Mouse (Mus musculus): ENCODE measurements around the gene Aip. TPM values are rescaled to one million over a fixed set of nuclear protein-coding genes. Genes with fewer than 3 reads are reported as not detected.

Aip gene
- polyA plus RNA-seq, 1 experiment from 2014 or later, result 73.9 TPM

DNA sequence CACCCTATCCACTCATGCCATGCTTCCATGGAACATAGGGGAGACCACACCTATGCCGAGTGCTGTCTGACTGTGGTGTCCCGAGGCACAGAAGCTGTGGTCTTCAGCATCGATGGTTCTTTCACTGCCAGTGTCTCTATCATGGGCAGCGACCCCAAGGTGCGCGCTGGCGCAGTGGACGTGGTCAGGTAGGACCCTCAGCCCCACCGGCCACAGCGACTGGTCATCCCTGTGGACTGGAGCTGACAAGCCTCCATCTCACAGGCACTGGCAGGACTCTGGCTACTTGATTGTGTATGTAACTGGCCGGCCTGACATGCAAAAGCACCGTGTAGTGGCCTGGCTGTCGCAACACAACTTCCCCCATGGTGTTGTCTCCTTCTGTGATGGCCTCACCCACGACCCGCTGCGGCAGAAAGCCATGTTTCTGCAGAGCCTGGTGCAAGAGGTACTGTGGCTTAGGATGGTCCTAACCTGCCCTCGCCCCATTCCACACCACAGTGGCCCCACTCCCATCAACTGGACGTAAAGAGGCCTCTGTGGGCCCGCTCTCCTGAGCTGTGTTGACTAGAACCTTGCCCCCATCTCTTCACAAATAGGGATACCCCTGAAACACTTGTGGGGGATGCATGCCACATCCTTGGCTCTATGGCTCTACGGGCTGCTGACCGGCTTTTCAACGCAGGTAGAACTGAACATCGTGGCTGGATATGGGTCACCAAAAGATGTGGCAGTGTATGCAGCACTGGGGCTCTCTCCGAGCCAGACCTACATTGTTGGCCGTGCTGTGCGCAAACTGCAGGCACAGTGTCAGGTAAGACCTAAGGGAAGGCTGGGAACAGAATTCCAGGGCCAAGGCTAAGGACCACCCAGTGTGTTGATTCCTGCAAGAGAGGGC, 13.3 kb downstream of the Aip start:
- H3K9me3 ChIP-seq, result no peaks in the 10 kb centered on the region
- 95% methylated on average over 26 of the region's 26 CpGs for WGBS
- DNase-seq (ENCODE audit: low spot score), result no peak
- peaks cover 63% of the 10 kb centered on the region for H3K36me3 ChIP-seq
- H3K4me1 ChIP-seq (replicated peaks), result peaks cover 5% of the 10 kb centered on the region; the same call in 1 of the 2 replicates
- H3K27ac ChIP-seq, result no peak overlapping the region
- no peaks in the 10 kb centered on the region for H3K27me3 ChIP-seq (ENCODE audit: insufficient read depth, poor library complexity, severe bottlenecking)
- no peak overlapping the region for H3K4me3 ChIP-seq

DNA sequence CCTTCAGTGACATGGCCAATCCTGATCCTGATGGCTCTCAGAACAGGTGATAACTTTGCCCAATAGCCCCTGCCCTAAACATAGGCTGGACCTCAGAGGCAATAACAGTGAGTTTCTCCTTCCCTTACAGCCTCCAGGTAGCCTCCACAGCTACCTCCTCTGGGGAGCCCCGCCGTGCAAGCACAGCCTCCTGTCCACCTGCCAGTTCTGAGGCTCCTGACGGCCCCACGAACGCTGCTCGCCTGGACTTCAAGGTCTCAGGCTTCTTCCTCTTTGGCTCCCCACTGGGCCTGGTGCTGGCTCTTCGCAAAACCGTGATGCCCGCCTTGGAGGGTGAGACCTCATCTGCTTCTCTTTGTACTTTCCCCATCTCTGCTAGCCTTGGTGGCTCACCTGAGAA, 17.1 kb downstream of the Aip start:
- peaks cover 26% of the 10 kb centered on the region for H3K36me3 ChIP-seq
- 86% methylated on average over 9 of the region's 9 CpGs for WGBS
- no peak overlapping the region for H3K27ac ChIP-seq
- H3K4me3 ChIP-seq, result no peak overlapping the region
- H3K4me1 ChIP-seq (replicated peaks), result 0 out of 2 replicates have a peak, but pooled peaks cover 5% of the 10 kb centered on the region
- H3K9me3 ChIP-seq, result no peaks in the 10 kb centered on the region
- no peak for DNase-seq (ENCODE audit: low spot score)
- H3K27me3 ChIP-seq (ENCODE audit: insufficient read depth, poor library complexity, severe bottlenecking), result 0 out of 2 replicates have a peak, but pooled peaks cover 4% of the 10 kb centered on the region

DNA sequence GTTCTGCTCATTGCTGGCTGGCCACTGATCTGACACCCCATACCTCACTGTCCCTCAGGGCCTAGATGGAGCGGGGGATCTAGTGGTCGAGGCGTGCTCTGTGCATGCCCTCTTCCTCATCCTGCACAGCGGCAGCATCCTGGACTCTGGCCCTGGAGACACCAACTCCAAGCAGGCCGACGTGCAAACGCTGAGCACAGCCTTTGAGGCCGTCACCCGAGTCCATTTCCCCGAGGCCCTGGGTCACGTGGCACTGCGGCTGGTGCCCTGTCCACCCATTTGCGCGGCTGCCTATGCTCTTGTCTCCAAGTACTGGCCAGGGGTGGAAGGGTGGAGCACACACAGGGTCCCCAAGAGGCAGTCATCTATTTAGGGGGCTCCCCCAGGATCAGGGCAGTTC, 19.0 kb downstream of the Aip start:
- 93% methylated on average over 14 of the region's 14 CpGs for WGBS
- DNase-seq (ENCODE audit: low spot score), result no peak
- H3K36me3 ChIP-seq, result peaks cover 7% of the 10 kb centered on the region

DNA sequence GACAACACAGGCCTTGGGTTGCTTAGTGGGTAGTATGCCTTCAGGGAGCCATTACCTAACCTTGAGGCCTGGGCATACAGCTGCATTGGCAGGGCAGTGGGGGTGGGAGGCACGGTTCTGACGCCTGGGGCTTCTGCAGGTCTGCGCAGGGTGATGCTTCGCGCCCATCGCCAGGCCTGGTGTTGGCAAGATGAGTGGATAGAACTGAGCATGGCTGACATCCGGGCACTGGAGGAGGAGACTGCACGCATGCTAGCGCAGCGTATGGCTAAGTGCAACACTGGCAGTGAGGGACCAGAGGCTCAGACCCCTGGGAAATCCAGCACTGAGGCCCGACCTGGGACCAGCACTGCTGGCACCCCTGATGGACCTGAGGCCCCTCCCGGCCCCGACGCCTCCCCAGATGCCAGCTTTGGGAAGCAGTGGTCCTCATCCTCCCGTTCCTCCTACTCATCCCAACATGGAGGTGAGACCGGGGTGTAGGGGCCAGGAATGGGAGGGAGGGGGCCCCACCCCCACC, 20.9 kb downstream of the Aip start:
- Histone ChIP-seq H3K27ac (no peak overlapping the region), H3K4me1 (replicated peaks) (peaks cover 25% of the 10 kb centered on the region), H3K4me3 (no peak overlapping the region), H3K36me3 (no peaks in the 10 kb centered on the region; the same call in 1 of the 2 replicates), H3K9me3 (no peaks in the 10 kb centered on the region), H3K27me3 (ENCODE audit: insufficient read depth, poor library complexity, severe bottlenecking) (peaks cover 42% of the 10 kb centered on the region)
- no peak for DNase-seq (ENCODE audit: low spot score)
- 93% methylated on average over 16 of the region's 16 CpGs for WGBS

More for the DNA sequence above, 19.0 kb downstream of the Aip start:
- Histone ChIP-seq H3K27me3 (ENCODE audit: insufficient read depth, poor library complexity, severe bottlenecking) (peaks cover 23% of the 10 kb centered on the region), H3K4me3 (no peak overlapping the region), H3K9me3 (no peaks in the 10 kb centered on the region), H3K4me1 (replicated peaks) (peaks cover 11% of the 10 kb centered on the region), H3K27ac (no peak overlapping the region)

DNA sequence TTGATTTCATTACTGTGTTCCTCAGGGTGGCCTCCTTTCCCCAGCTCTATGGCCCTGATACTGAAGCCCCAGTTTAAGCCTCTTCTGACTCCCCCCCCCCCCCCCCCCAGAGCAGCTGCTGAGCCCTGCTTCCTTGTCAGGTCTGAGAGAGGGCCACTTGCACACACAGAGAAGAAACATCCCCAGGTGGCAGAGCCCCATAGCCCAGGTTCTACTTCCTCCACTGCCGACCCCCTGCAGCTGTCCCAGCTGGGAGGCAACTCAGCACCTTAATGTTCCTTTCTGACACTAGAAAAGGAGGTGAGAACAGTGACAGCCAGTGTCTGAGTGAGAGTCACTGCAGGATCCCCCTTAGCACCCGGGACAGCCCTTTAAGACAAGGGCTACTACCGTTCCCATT, 21.9 kb downstream of the Aip start:
- peaks cover 35% of the 10 kb centered on the region for H3K4me1 ChIP-seq (replicated peaks)
- peaks cover 50% of the 10 kb centered on the region for H3K27me3 ChIP-seq (ENCODE audit: insufficient read depth, poor library complexity, severe bottlenecking)
- no peaks in the 10 kb centered on the region for H3K36me3 ChIP-seq
- no peak overlapping the region for H3K27ac ChIP-seq
- no peak overlapping the region for H3K4me3 ChIP-seq
- no peaks in the 10 kb centered on the region for H3K9me3 ChIP-seq
- WGBS, result 77% methylated on average over 3 of the region's 3 CpGs
- DNase-seq (ENCODE audit: low spot score), result no peak

DNA sequence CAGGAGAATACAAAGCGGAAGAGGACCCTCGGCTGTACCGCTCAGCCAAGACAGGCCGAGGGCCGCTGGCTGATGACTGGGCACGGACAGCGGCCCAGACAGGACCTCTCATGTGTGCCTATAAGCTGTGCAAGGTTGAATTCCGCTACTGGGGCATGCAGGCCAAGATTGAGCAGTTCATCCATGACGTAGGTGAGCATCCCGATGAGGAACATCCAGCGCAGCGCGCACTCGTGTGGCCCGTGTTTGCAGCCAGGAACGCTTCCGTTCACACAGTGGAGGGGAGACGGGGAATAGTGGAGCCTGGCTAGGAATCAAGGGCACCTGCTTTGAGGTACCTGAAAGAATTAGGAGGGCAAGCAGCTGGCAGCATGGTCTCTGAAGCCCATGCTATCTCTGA, 22.4 kb downstream of the Aip start:
- Histone ChIP-seq H3K36me3 (no peaks in the 10 kb centered on the region), H3K9me3 (no peaks in the 10 kb centered on the region), H3K27me3 (ENCODE audit: insufficient read depth, poor library complexity, severe bottlenecking) (peaks cover 54% of the 10 kb centered on the region), H3K4me3 (no peak overlapping the region), H3K4me1 (replicated peaks) (peaks cover 40% of the 10 kb centered on the region), H3K27ac (no peak overlapping the region)
- DNase-seq (ENCODE audit: low spot score), result no peak
- WGBS, result 93% methylated on average over 18 of the region's 18 CpGs

DNA sequence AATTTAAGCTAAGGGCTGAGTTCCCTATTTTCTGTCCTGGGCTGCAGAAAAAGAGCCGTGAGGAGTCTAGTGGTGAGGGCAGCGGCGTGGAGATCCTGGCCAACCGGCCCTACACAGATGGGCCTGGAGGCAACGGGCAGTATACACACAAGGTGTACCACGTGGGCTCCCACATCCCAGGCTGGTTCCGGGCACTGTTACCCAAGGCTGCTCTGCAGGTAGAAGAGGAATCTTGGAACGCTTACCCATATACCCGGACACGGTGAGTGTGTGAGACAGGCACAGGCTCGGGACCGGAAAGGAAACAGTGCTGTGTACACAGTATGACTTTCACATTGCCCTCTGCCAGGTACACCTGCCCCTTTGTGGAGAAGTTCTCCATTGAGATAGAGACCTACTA, 23.0 kb downstream of the Aip start:
- Histone ChIP-seq H3K4me3 (no peak overlapping the region), H3K27ac (no peak overlapping the region), H3K27me3 (ENCODE audit: insufficient read depth, poor library complexity, severe bottlenecking) (peaks cover 55% of the 10 kb centered on the region), H3K9me3 (no peaks in the 10 kb centered on the region), H3K36me3 (no peaks in the 10 kb centered on the region), H3K4me1 (replicated peaks) (peaks cover 46% of the 10 kb centered on the region)
- WGBS, result 94% methylated on average over 12 of the region's 12 CpGs
- DNase-seq (ENCODE audit: low spot score), result no peak

DNA sequence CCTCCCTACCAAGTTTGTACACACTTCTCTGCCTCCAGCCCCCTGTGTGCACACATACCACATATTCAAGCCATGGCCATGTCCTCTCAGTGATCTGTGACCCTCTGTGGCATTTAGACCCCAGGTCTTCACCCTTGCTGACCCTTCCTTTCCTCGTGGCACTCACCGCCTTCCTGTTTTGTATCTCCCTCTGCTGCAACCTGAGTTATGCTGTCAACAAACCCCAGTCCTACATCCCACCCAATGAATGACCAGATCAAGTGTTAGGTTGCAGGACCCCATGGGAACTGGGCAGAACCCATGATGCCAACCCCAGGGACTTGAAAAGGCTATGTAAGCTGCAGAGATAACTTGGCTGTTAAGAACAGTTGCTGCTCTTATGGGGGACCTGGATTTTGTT, 23.6 kb downstream of the Aip start:
- DNase-seq (ENCODE audit: low spot score), result no peak
- Histone ChIP-seq H3K27ac (no peak overlapping the region), H3K27me3 (ENCODE audit: insufficient read depth, poor library complexity, severe bottlenecking) (peaks cover 55% of the 10 kb centered on the region), H3K9me3 (no peaks in the 10 kb centered on the region), H3K36me3 (no peaks in the 10 kb centered on the region), H3K4me3 (no peak overlapping the region), H3K4me1 (replicated peaks) (peaks cover 50% of the 10 kb centered on the region)
- WGBS, result 72% methylated on average over 2 of the region's 2 CpGs

DNA sequence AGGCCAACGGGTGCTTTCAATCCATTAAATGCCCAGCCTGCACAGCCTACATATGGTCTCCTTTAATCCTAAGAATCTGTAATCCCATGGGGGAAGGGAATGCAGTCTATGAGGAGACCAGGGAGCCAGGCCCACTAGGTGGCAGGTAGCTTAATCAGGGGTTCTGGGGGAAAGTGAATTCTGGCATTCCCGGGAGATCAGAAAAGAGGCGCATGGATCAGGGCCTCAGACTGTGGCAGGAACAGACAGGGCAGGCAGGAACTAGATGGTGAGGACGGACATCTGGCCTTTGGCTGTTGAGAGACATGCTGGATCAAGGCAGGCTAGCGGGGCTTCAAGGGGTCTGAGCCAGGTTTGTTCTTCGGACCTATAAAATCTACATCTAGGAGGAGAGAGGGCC, 24.2 kb downstream of the Aip start:
- DNase-seq (ENCODE audit: low spot score), result no peak
- Histone ChIP-seq H3K9me3 (no peaks in the 10 kb centered on the region), H3K27ac (no peak overlapping the region), H3K27me3 (ENCODE audit: insufficient read depth, poor library complexity, severe bottlenecking) (peaks cover 55% of the 10 kb centered on the region), H3K4me3 (peak overlapping the region; percentile 63), H3K4me1 (replicated peaks) (peaks cover 51% of the 10 kb centered on the region), H3K36me3 (no peaks in the 10 kb centered on the region)
- 55% methylated on average over 6 of the region's 6 CpGs for WGBS

DNA sequence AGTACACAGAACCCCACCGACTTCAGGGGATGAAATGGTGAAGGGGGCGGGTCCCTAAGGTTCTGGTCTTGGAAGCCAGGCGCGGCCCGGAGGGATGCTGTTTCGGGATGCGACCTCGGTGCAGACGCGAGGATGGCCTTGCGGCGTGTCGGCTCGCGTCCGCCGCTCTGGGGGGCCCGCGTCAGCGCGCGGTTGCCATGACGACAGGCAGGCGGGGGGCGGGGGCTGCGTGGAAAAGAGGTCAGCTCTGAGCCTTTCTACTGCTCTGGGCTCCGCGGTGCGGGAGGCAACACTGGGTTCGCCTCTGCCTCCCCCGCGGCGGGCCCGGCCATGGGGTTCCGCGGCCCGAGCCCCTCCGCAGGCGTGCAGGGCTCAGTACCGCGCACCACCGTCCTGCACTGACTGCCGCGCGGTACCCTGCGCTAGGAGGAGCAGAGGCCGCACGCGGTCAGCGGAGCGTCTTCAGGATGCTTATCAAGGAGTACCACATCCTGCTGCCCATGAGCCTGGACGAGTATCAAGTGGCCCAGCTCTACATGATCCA, 24.9 kb downstream of the Aip start:
- WGBS, result under 1% methylated on average over 52 of the region's 52 CpGs
- Histone ChIP-seq H3K27me3 (ENCODE audit: insufficient read depth, poor library complexity, severe bottlenecking) (peaks cover 55% of the 10 kb centered on the region), H3K4me3 (peak overlapping the region; percentile 63), H3K4me1 (replicated peaks) (peaks cover 58% of the 10 kb centered on the region), H3K27ac (peak overlapping the region; percentile 77), H3K36me3 (no peaks in the 10 kb centered on the region), H3K9me3 (no peaks in the 10 kb centered on the region)
- DNase-seq (ENCODE audit: low spot score), result peak; percentile 67

DNA sequence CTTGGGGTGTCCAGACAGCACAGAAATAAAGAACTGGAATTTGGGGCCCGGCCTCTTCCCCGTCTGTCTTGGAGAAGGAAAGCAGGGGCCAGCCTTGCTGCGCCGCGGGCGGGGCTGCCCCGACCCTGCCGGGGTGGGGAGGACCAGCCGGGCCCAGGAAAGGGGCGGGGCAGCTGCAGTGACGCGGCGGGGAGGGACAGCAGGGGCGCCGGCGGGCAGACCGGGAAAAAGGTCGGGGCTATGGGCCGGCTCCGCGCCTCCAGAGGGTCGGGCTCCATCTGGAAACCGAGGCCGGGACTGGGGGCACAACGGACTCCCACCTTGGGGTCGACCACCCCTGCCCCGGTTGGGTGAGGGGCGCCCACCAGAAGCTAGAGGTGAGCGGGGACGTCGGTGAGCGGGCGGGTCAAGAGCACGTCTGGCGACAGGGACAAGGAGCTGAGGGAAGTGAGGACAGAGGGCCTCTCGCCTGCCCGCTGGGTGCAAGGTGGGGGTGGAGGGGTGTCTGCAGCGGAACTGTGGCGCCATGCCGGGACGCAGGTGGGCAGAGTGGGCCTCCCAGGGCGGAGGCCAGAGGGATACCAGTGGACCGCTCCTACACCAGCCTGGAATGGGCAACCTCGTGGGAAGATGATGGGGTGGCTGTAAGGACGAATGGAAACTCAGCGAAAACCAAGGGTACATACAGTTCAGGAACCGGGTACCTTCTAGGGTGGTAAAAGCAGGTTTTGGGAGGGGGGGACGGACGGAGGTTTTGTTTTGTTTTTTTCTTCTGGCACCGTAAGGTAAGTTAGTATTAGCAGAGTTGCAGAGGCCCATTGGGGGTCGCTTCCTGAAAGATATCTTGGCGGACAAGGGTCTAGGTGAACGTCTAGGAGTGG, 25.6 kb downstream of the Aip start, which contains the start of gene Pitpnm1:
TSS of gene Pitpnm1 (plus strand) at position 162 of the 881 bp plus-strand sequence.
- peak within 1 kb of the TSS; percentile 77 for H3K27ac ChIP-seq
- no peaks in the 10 kb centered on the region for H3K9me3 ChIP-seq
- no peaks in the 10 kb centered on the region for H3K36me3 ChIP-seq
- peak within 1 kb of the TSS; percentile 63 for H3K4me3 ChIP-seq
- H3K27me3 ChIP-seq (ENCODE audit: insufficient read depth, poor library complexity, severe bottlenecking), result peaks cover 55% of the 10 kb centered on the region
- under 1% methylated on average over 53 of the region's 53 CpGs for WGBS
- peaks cover 59% of the 10 kb centered on the region for H3K4me1 ChIP-seq (replicated peaks)
- DNase-seq (ENCODE audit: low spot score), result peak; percentile 52

DNA sequence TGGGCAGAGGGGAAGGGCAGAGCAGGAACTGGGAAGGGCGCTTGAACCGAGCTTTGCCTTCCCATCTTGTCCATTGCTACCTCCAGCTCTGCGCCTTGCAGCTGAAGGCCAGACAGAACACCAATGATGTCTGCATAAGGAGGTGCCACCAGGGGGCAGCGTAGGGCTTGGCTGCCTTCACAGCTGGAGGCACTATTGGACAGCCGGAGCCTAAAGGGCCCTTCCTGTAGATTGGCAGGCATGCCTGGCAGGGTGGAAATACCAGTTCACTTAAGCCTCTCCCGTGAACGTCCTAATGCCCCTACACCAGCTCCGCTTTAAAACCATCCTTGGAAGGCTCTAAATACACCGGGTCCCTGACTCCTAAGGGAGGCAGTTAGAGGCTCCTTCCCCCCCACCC, 26.6 kb downstream of the Aip start:
- DNase-seq (ENCODE audit: low spot score), result peak; percentile 86
- Histone ChIP-seq H3K4me1 (replicated peaks) (peaks cover 59% of the 10 kb centered on the region), H3K36me3 (no peaks in the 10 kb centered on the region), H3K9me3 (no peaks in the 10 kb centered on the region), H3K4me3 (peak overlapping the region; percentile 63), H3K27ac (no peak overlapping the region; the same call in 1 of the 2 replicates), H3K27me3 (ENCODE audit: insufficient read depth, poor library complexity, severe bottlenecking) (peaks cover 58% of the 10 kb centered on the region)
- WGBS, result 14% methylated on average over 9 of the region's 9 CpGs
